Mouse (Mus musculus): Measurements from ENCODE around the gene Epb41l2. TPM values are rescaled to one million over a fixed set of nuclear protein-coding genes. Genes with fewer than 3 reads are reported as not detected.
A peak's percentile ranks its signal among the peaks of the same experiment; 100 is the strongest.

Gene Epb41l2
- polyA plus RNA-seq, 1 experiment from 2014 or later: 23.6 TPM

DNA sequence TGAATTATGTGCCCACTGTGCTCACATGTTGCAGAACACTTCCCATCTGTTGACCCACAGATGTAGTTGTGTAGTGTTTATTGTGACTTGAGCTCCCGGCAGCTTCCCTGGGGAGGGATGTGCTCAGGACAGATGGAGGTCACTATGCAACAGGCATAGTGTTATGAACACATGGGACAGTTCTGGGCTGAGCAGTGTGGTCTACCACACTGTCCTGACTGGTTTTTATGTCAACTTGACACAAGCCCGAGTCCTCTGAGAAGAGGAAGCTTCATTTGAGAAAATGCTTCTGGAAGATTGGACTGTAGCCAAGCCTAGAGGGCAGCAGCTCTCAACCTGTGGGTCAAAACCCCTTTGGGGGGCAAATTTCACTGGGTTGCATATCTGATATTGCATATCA is 173.5 kb downstream of the Epb41l2 start:
- ATAC-seq (ENCODE audit: low FRiP score, low TSS enrichment): no peak
- Histone ChIP-seq H3K27me3 (ENCODE audit: control insufficient read depth, insufficient read depth, low read length) (no peaks in the 10 kb centered on the region), H3K27ac (replicated peaks; ENCODE audit: low read depth, low read length) (no peak overlapping the region), H3K4me3 (replicated peaks; ENCODE audit: low read depth, low read length) (no peak overlapping the region), H3K9me3 (ENCODE audit: control insufficient read depth, low read length) (no peaks in the 10 kb centered on the region), H3K36me3 (ENCODE audit: control insufficient read depth, insufficient read depth, low read length) (no peaks in the 10 kb centered on the region), H3K4me2 (ENCODE audit: low read length) (no peak overlapping the region), H3K4me1 (ENCODE audit: control insufficient read depth, insufficient read depth, low read length) (no peaks in the 10 kb centered on the region), H3K9ac (replicated peaks; ENCODE audit: low read length) (no peak overlapping the region)
- 92% methylated on average over 2 of the region's 2 CpGs for WGBS
- DNase-seq: no peak

DNA sequence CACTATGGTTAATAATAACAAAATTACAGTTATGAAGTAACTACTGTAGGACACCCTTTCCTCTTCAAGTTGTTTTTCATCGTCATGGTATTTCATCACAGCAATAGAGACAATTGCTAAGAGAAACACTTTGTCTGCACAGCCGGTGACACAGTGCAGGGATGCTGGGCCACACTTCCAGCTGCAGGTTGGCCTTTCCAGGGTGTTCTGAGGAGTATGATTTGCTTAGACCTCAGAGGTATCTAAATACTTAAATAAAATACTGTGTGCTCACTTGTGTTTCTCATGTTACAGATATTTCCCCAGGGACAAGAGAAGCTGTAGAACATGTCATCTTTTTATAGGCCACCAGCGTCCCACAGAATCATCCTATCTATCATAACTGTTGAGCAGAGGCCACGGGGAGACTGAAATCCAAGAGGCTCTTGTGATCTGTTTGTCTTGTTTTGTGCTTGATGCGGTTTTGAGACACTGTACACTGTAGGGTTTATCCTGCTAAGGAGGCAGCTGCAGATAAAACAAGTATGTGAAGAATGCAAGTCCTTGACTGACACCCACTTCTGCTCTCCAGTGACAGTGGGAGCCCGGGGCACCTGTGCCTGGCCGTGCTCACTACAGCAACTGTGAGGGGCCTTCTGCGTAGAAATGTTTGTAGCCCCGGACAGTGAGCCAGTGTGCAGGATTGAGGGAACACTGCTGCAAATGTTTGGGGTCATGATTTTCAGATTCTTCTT is 174.1 kb downstream of the Epb41l2 start:
- Histone ChIP-seq H3K4me3 (replicated peaks; ENCODE audit: low read depth, low read length) (no peak overlapping the region), H3K4me2 (ENCODE audit: low read length) (no peak overlapping the region), H3K9me3 (ENCODE audit: control insufficient read depth, low read length) (no peaks in the 10 kb centered on the region), H3K27me3 (ENCODE audit: control insufficient read depth, insufficient read depth, low read length) (no peaks in the 10 kb centered on the region), H3K4me1 (ENCODE audit: control insufficient read depth, insufficient read depth, low read length) (no peaks in the 10 kb centered on the region), H3K36me3 (ENCODE audit: control insufficient read depth, insufficient read depth, low read length) (no peaks in the 10 kb centered on the region), H3K27ac (replicated peaks; ENCODE audit: low read depth, low read length) (no peak overlapping the region), H3K9ac (replicated peaks; ENCODE audit: low read length) (no peak overlapping the region)
- DNase-seq (no peak), ATAC-seq (ENCODE audit: low FRiP score, low TSS enrichment) (no peak)
- WGBS: 90% methylated on average over 9 of the region's 9 CpGs

DNA sequence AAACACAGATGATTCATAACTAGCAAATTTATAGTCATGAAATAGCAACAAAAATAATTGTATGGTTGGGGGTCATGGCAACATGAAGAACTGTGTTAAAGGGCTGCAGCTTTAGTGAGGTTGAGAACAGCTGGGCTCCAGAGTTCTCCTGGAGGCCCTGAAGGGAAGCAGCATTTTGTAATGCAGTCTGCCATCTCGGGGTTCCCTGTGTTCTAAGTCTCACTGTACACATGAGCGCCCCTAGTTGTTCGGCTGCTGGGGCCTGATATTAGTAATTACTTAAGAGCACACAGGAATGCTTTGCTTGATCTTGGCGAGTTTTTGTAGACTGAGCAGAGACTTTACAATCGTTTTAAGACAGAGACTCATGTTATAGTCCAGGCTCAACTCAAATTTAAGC is 174.9 kb downstream of the Epb41l2 start:
- H3K4me2 ChIP-seq (ENCODE audit: low read length): no peak overlapping the region
- no peak overlapping the region for H3K4me3 ChIP-seq (replicated peaks; ENCODE audit: low read depth, low read length)
- no peaks in the 10 kb centered on the region for H3K4me1 ChIP-seq (ENCODE audit: control insufficient read depth, insufficient read depth, low read length)
- H3K36me3 ChIP-seq (ENCODE audit: control insufficient read depth, insufficient read depth, low read length): no peaks in the 10 kb centered on the region
- WGBS: 88% methylated on average over 5 of the region's 5 CpGs
- H3K27me3 ChIP-seq (ENCODE audit: control insufficient read depth, insufficient read depth, low read length): no peaks in the 10 kb centered on the region
- DNase-seq (no peak), ATAC-seq (ENCODE audit: low FRiP score, low TSS enrichment) (no peak)
- no peak overlapping the region for H3K9ac ChIP-seq (replicated peaks; ENCODE audit: low read length)
- no peaks in the 10 kb centered on the region for H3K9me3 ChIP-seq (ENCODE audit: control insufficient read depth, low read length)
- no peak overlapping the region for H3K27ac ChIP-seq (replicated peaks; ENCODE audit: low read depth, low read length)

DNA sequence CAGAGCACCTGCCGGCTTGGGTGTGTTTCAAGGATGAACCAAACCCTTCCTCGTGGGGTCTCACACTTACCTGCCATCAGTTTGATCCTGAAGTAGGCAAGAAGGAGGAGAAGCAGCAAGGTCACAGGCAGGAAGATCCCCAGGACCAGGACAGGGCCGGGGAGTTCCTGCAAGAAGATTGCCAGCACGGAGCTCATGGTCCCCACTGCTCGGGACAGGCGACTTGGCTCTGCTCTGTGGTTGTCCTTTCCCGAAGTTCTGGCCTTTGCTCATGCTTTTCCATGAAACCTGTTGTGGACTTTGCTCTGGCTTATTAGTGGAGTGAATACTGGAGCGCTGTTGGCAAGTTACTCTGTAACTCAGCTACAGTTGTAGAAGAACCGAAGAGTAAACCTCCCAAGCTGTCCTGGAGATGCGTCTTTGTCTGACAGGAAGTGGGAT is 176.3 kb downstream of the Epb41l2 start, which contains the start of gene Smlr1:
TSS of gene Smlr1 (minus strand) at position 377 of the 441 bp plus-strand sequence.
- Histone ChIP-seq H3K27ac (replicated peaks; ENCODE audit: low read depth, low read length) (no peak within 1 kb of the TSS), H3K36me3 (ENCODE audit: control insufficient read depth, insufficient read depth, low read length) (no peaks in the 10 kb centered on the region), H3K9ac (replicated peaks; ENCODE audit: low read length) (no peak within 1 kb of the TSS), H3K27me3 (ENCODE audit: control insufficient read depth, insufficient read depth, low read length) (no peaks in the 10 kb centered on the region), H3K4me3 (replicated peaks; ENCODE audit: low read depth, low read length) (no peak within 1 kb of the TSS), H3K4me2 (ENCODE audit: low read length) (no peak within 1 kb of the TSS), H3K9me3 (ENCODE audit: control insufficient read depth, low read length) (no peaks in the 10 kb centered on the region), H3K4me1 (ENCODE audit: control insufficient read depth, insufficient read depth, low read length) (no peaks in the 10 kb centered on the region)
- 92% methylated on average over 10 of the region's 10 CpGs for WGBS
- DNase-seq: no peak
- no peak for ATAC-seq (ENCODE audit: low FRiP score, low TSS enrichment)

DNA sequence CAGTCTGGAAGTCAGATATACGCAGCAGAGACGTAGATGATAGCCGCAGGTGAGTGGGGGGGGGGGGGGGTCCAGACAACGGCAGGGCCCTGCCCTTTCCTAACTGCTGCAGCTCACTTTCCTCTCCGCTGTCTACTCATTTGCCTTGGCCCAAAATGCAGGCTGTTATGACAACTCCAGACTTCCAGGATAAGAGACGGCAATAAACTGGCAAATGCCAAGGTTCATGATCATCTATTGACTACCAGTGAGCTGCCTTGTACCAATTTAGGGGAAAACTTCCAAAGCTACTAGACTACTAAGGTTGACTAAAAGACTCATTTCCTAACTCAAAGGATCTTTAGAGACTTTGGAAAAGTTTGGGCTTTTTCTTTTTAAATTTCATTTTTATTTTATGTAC is 177.0 kb downstream of the Epb41l2 start:
- 93% methylated on average over 6 of the region's 6 CpGs for WGBS
- Histone ChIP-seq H3K4me2 (ENCODE audit: low read length) (no peak overlapping the region), H3K9ac (replicated peaks; ENCODE audit: low read length) (no peak overlapping the region), H3K4me3 (replicated peaks; ENCODE audit: low read depth, low read length) (no peak overlapping the region), H3K27ac (replicated peaks; ENCODE audit: low read depth, low read length) (no peak overlapping the region), H3K9me3 (ENCODE audit: control insufficient read depth, low read length) (no peaks in the 10 kb centered on the region), H3K27me3 (ENCODE audit: control insufficient read depth, insufficient read depth, low read length) (no peaks in the 10 kb centered on the region), H3K4me1 (ENCODE audit: control insufficient read depth, insufficient read depth, low read length) (no peaks in the 10 kb centered on the region), H3K36me3 (ENCODE audit: control insufficient read depth, insufficient read depth, low read length) (no peaks in the 10 kb centered on the region)
- no peak for DNase-seq
- no peak for ATAC-seq (ENCODE audit: low FRiP score, low TSS enrichment)

DNA sequence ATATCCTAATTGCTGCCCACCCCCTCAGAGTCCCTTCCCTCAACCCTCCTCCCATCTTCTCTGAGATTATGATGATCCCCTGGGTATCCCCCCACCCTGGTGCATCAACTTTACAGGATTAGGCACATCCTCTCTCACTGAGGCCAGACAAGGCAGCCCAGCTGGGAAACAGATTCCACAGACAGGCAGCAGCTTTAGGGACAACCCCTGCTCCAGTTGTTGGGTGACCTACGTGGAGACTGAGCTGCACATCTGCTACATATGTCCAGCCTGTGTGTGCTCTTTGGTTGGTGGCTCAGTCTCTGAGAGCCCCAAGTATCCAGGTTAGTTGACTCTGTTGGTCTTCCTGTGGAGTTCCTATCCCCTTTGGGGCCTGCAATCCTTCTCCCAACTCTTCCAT is 179.1 kb downstream of the Epb41l2 start:
- no peak overlapping the region for H3K4me3 ChIP-seq (replicated peaks; ENCODE audit: low read depth, low read length)

DNA sequence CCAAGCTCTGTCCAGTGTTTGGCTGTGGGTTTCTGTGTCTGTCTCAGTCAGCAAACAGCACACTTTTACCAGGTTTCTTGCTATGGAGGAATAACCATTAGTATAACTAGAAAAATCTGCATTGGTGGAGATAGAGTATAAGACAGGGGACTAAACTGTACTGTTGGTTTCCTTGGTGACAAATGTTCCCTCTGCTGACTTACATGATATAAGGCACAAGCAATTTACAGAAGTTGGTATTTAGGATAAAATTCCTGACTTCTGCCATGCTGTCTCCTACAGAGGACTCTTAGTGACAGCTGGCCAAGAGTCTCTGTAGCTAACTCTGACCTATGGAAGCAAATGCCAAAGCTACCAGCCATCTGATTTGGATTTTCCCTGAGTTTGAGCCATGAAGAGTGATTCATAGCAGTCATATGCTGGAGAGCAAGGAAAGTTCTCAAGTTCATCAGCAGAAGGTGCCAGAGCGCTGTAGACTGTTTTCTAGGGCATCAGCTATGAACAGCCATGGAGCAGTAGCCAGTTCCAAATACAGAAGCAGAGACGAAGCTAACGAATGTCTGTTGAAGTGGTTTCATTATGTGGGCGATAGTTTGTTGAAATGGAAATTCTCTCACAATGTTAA is 179.7 kb downstream of the Epb41l2 start:
- Histone ChIP-seq H3K27me3 (ENCODE audit: control insufficient read depth, insufficient read depth, low read length) (no peaks in the 10 kb centered on the region), H3K4me2 (ENCODE audit: low read length) (no peak overlapping the region), H3K27ac (replicated peaks; ENCODE audit: low read depth, low read length) (no peak overlapping the region), H3K36me3 (ENCODE audit: control insufficient read depth, insufficient read depth, low read length) (no peaks in the 10 kb centered on the region), H3K4me3 (replicated peaks; ENCODE audit: low read depth, low read length) (no peak overlapping the region), H3K9ac (replicated peaks; ENCODE audit: low read length) (no peak overlapping the region), H3K9me3 (ENCODE audit: control insufficient read depth, low read length) (no peaks in the 10 kb centered on the region), H3K4me1 (ENCODE audit: control insufficient read depth, insufficient read depth, low read length) (no peaks in the 10 kb centered on the region)
- no peak for ATAC-seq (ENCODE audit: low FRiP score, low TSS enrichment)
- 90% methylated on average over 4 of the region's 4 CpGs for WGBS
- peak; percentile 35 for DNase-seq

More for the DNA sequence above, 179.1 kb downstream of the Epb41l2 start:
- no peaks in the 10 kb centered on the region for H3K4me1 ChIP-seq (ENCODE audit: control insufficient read depth, insufficient read depth, low read length)
- H3K27me3 ChIP-seq (ENCODE audit: control insufficient read depth, insufficient read depth, low read length): no peaks in the 10 kb centered on the region
- DNase-seq (no peak), ATAC-seq (ENCODE audit: low FRiP score, low TSS enrichment) (no peak)
- H3K36me3 ChIP-seq (ENCODE audit: control insufficient read depth, insufficient read depth, low read length): no peaks in the 10 kb centered on the region
- 90% methylated on average over 1 of the region's 1 CpGs for WGBS
- H3K4me2 ChIP-seq (ENCODE audit: low read length): no peak overlapping the region
- H3K9ac ChIP-seq (replicated peaks; ENCODE audit: low read length): no peak overlapping the region
- no peak overlapping the region for H3K27ac ChIP-seq (replicated peaks; ENCODE audit: low read depth, low read length)
- H3K9me3 ChIP-seq (ENCODE audit: control insufficient read depth, low read length): no peaks in the 10 kb centered on the region

DNA sequence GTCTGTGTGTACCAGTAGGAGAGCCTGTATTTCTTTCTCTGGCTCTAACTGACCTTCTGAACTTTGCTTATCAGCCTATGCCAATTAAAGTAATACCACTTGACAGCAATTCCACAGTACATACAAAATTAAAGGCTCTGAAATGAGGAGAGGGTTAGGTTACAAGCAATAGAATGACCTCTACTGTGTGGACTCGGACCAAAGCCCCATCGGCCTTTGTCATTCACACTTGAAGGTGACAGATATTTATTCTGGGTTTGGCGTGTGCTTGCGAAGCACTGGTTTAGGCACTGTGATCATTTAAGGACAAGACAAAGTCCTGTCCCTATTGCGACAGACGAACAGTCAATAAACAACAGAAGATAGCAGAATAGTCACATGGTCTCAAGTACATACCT is 180.2 kb downstream of the Epb41l2 start:
- no peaks in the 10 kb centered on the region for H3K9me3 ChIP-seq (ENCODE audit: control insufficient read depth, low read length)
- ATAC-seq (ENCODE audit: low FRiP score, low TSS enrichment) (no peak), DNase-seq (no peak)
- H3K4me1 ChIP-seq (ENCODE audit: control insufficient read depth, insufficient read depth, low read length): no peaks in the 10 kb centered on the region
- no peak overlapping the region for H3K4me2 ChIP-seq (ENCODE audit: low read length)
- H3K36me3 ChIP-seq (ENCODE audit: control insufficient read depth, insufficient read depth, low read length): no peaks in the 10 kb centered on the region
- no peak overlapping the region for H3K27ac ChIP-seq (replicated peaks; ENCODE audit: low read depth, low read length)
- H3K9ac ChIP-seq (replicated peaks; ENCODE audit: low read length): no peak overlapping the region
- no peaks in the 10 kb centered on the region for H3K27me3 ChIP-seq (ENCODE audit: control insufficient read depth, insufficient read depth, low read length)
- WGBS: 88% methylated on average over 6 of the region's 6 CpGs
- H3K4me3 ChIP-seq (replicated peaks; ENCODE audit: low read depth, low read length): no peak overlapping the region

DNA sequence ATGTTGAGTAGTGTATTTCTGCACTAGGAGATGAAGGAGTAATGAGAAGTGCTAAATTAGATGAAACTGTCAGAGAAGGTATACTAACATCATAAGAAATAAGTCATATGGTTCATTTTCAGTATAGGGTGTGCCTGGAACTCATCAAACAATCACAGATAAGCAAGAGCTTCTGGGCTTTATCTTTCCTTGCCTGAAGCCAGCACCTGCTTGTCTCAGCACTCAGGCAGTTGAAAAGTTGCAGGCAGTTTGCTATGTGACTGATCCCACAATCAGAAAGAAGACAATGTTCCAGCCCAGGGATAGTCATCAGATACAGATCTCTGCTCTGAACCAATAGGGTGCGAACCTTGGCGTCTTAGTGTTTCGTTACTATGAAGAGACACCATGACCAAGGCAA is 181.5 kb downstream of the Epb41l2 start:
- DNase-seq: no peak
- Histone ChIP-seq H3K4me1 (ENCODE audit: control insufficient read depth, insufficient read depth, low read length) (no peaks in the 10 kb centered on the region), H3K36me3 (ENCODE audit: control insufficient read depth, insufficient read depth, low read length) (no peaks in the 10 kb centered on the region), H3K9me3 (ENCODE audit: control insufficient read depth, low read length) (no peaks in the 10 kb centered on the region), H3K4me2 (ENCODE audit: low read length) (no peak overlapping the region), H3K27me3 (ENCODE audit: control insufficient read depth, insufficient read depth, low read length) (no peaks in the 10 kb centered on the region), H3K4me3 (replicated peaks; ENCODE audit: low read depth, low read length) (no peak overlapping the region), H3K27ac (replicated peaks; ENCODE audit: low read depth, low read length) (no peak overlapping the region), H3K9ac (replicated peaks; ENCODE audit: low read length) (no peak overlapping the region)
- no peak for ATAC-seq (ENCODE audit: low FRiP score, low TSS enrichment)
- WGBS: 98% methylated on average over 3 of the region's 3 CpGs
